Mouse (Mus musculus): Measurements from ENCODE around the gene 4931428F04Rik. TPM values are rescaled to one million over a fixed set of nuclear protein-coding genes. Genes with fewer than 3 reads are reported as not detected.

4931428F04Rik gene
- polyA plus RNA-seq, 1 experiment from 2014 or later, result 0.65 TPM

GRCm38 (mm10) chr8:105297511-105298192, 8.0 kb upstream of the 4931428F04Rik start, which contains the start of gene E2f4:
TSS of gene E2f4 (plus strand) at chr8:105297663.
- Histone ChIP-seq H3K36me3 (replicated peaks; ENCODE audit: insufficient read depth, low read length) (peaks cover 37% of the 10 kb centered on the region), H3K9ac (replicated peaks) (peak within 1 kb of the TSS; percentile 97), H3K27ac (ENCODE audit: low read depth) (peak within 1 kb of the TSS; percentile 84), H3K4me1 (ENCODE audit: insufficient read depth) (peaks cover 40% of the 10 kb centered on the region), H3K4me3 (ENCODE audit: low read depth, low read length) (peak within 1 kb of the TSS; percentile 94), H3K9me3 (ENCODE audit: low read length) (no peaks in the 10 kb centered on the region), H3K27me3 (ENCODE audit: insufficient read depth, low read length) (no peaks in the 10 kb centered on the region), H3K4me2 (ENCODE audit: low read depth, low read length) (peak within 1 kb of the TSS; percentile 90)
- TF ChIP-seq EP300 (IDR thresholded peaks at IDR 0.05; ENCODE audit: low read depth) (no peak), CTCF (IDR thresholded peaks at IDR 0.05; ENCODE audit: low read depth) (0 out of 2 replicates have a peak, but pooled peaks have one; percentile 1)
- WGBS (ENCODE audit: insufficient replicate concordance), result under 1% methylated on average over 58 of the region's 58 CpGs
- ATAC-seq (peak; percentile 81), DNase-seq (peak; percentile 95)

- H3K4me1 ChIP-seq (ENCODE audit: insufficient read depth), result peaks cover 32% of the 10 kb centered on the region
- ATAC-seq (no peak), DNase-seq (no peak)
- no peaks in the 10 kb centered on the region for H3K27me3 ChIP-seq (ENCODE audit: insufficient read depth, low read length)
- TF ChIP-seq EP300 (IDR thresholded peaks at IDR 0.05; ENCODE audit: low read depth) (no peak), CTCF (IDR thresholded peaks at IDR 0.05; ENCODE audit: low read depth) (no peak)
- H3K4me3 ChIP-seq (ENCODE audit: low read depth, low read length), result peak within 1 kb of the TSS; percentile 94
- H3K9me3 ChIP-seq (ENCODE audit: low read length), result no peaks in the 10 kb centered on the region
- peaks cover 22% of the 10 kb centered on the region for H3K36me3 ChIP-seq (replicated peaks; ENCODE audit: insufficient read depth, low read length)
- peak within 1 kb of the TSS; percentile 90 for H3K4me2 ChIP-seq (ENCODE audit: low read depth, low read length)
- 36% methylated on average over 11 of the region's 11 CpGs for WGBS (ENCODE audit: insufficient replicate concordance)
- H3K9ac ChIP-seq (replicated peaks), result no peak within 1 kb of the TSS; the same call in 1 of the 2 replicates
- H3K27ac ChIP-seq (ENCODE audit: low read depth), result peak within 1 kb of the TSS; percentile 84
These were observed 6.4 kb upstream of the 4931428F04Rik start, which contains the start of gene Exoc3l for GRCm38 (mm10) chr8:105295895-105296573. TSS of gene Exoc3l (minus strand) at chr8:105296101.

DNA sequence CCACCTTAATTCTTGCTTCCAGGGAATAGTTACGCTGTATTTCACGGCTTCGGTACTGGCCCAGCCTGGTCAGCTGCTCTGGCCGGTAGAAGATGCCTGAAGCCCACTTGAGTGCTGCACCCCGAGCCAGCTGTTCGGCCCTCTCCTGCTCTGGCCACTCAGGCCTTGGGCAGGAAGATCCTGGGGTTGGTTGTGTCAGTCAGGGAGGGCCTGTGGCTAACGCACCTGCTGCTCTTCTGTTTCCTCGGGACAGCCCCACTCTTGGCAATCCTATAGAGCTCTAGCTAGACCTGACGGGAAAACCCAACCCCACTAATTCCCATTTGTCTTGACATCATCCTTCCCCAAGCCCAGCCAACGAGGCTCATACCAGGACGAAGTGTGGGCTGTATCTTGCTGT, 5.6 kb upstream of the 4931428F04Rik start:
- Histone ChIP-seq H3K27ac (ENCODE audit: low read depth) (peak overlapping the region; percentile 37; the same call in 1 of the 2 replicates), H3K4me2 (ENCODE audit: low read depth, low read length) (peak overlapping the region; percentile 34), H3K9me3 (ENCODE audit: low read length) (no peaks in the 10 kb centered on the region), H3K36me3 (replicated peaks; ENCODE audit: insufficient read depth, low read length) (peaks cover 14% of the 10 kb centered on the region), H3K4me3 (ENCODE audit: low read depth, low read length) (peak overlapping the region; percentile 16; the same call in 1 of the 2 replicates), H3K27me3 (ENCODE audit: insufficient read depth, low read length) (peaks cover 5% of the 10 kb centered on the region), H3K9ac (replicated peaks) (no peak overlapping the region; the same call in 1 of the 2 replicates), H3K4me1 (ENCODE audit: insufficient read depth) (peaks cover 37% of the 10 kb centered on the region)
- DNase-seq (no peak), ATAC-seq (no peak)
- WGBS (ENCODE audit: insufficient replicate concordance), result 65% methylated on average over 11 of the region's 11 CpGs
- TF ChIP-seq EP300 (IDR thresholded peaks at IDR 0.05; ENCODE audit: low read depth) (no peak), CTCF (IDR thresholded peaks at IDR 0.05; ENCODE audit: low read depth) (no peak)

DNA sequence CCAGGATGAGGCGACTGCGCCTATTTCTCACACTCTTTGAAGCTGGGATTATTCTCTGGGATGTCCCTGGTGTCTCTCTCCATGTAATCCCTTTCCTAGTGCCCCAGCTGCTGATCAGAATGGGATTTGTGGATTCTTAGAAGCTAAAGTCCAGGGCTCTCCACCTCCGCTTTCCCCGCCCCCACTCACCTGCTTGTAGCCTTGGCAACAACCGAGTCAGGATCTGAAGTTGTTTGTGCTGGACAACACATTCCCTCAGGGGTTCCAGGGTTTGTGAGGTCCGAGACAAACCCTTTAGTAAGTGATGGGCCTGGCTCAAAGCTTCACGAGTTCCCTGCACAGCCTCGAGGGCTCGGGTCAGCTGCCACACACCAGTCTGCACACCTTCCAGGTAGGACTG, 5.1 kb upstream of the 4931428F04Rik start:
- no peak for ATAC-seq
- H3K4me2 ChIP-seq (ENCODE audit: low read depth, low read length), result peak overlapping the region; percentile 34
- H3K4me3 ChIP-seq (ENCODE audit: low read depth, low read length), result no peak overlapping the region

DNA sequence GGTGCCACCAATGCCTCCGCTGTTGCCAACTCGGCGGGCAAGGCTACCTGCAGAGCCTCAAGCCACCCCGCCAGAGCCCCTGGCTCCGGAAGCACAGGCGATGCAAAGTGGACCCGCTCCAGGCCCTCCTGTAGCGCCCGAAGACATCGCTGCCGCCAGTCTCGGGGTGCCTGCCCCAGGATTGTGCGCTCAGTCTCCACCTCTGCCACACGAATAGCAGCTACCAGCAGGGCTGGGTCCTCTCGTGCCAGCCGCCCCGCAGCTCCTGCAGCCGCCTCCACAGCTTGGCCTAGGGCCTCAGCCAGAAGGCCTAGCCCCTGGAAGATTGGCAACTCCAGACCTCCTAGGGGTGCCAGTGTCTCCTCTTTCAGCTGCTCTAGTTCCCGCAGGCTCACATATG, 3.7 kb upstream of the 4931428F04Rik start:
- peaks cover 11% of the 10 kb centered on the region for H3K27me3 ChIP-seq (ENCODE audit: insufficient read depth, low read length)
- no peak overlapping the region for H3K4me3 ChIP-seq (ENCODE audit: low read depth, low read length)
- H3K9ac ChIP-seq (replicated peaks), result no peak overlapping the region

More for the DNA sequence above, 5.1 kb upstream of the 4931428F04Rik start:
- TF ChIP-seq EP300 (IDR thresholded peaks at IDR 0.05; ENCODE audit: low read depth) (no peak), CTCF (IDR thresholded peaks at IDR 0.05; ENCODE audit: low read depth) (no peak)
- no peak overlapping the region for H3K9ac ChIP-seq (replicated peaks)
- H3K27me3 ChIP-seq (ENCODE audit: insufficient read depth, low read length), result peaks cover 10% of the 10 kb centered on the region
- WGBS (ENCODE audit: insufficient replicate concordance), result 72% methylated on average over 9 of the region's 9 CpGs
- H3K36me3 ChIP-seq (replicated peaks; ENCODE audit: insufficient read depth, low read length), result peaks cover 9% of the 10 kb centered on the region
- H3K27ac ChIP-seq (ENCODE audit: low read depth), result no peak overlapping the region
- peaks cover 41% of the 10 kb centered on the region for H3K4me1 ChIP-seq (ENCODE audit: insufficient read depth)
- DNase-seq, result no peak
- H3K9me3 ChIP-seq (ENCODE audit: low read length), result no peaks in the 10 kb centered on the region

GRCm38 (mm10) chr8:105292471-105292870, 2.8 kb upstream of the 4931428F04Rik start:
- ATAC-seq (no peak), DNase-seq (no peak)
- no peak overlapping the region for H3K27ac ChIP-seq (ENCODE audit: low read depth)
- H3K4me3 ChIP-seq (ENCODE audit: low read depth, low read length), result no peak overlapping the region
- no peaks in the 10 kb centered on the region for H3K36me3 ChIP-seq (replicated peaks; ENCODE audit: insufficient read depth, low read length)
- no peak for TF ChIP-seq CTCF (IDR thresholded peaks at IDR 0.05; ENCODE audit: low read depth)
- TF ChIP-seq EP300 (IDR thresholded peaks at IDR 0.05; ENCODE audit: low read depth), result no peak
- WGBS (ENCODE audit: insufficient replicate concordance), result 71% methylated on average over 7 of the region's 7 CpGs
- H3K27me3 ChIP-seq (ENCODE audit: insufficient read depth, low read length), result peaks cover 11% of the 10 kb centered on the region
- H3K4me1 ChIP-seq (ENCODE audit: insufficient read depth), result peaks cover 36% of the 10 kb centered on the region
- no peaks in the 10 kb centered on the region for H3K9me3 ChIP-seq (ENCODE audit: low read length)
- no peak overlapping the region for H3K9ac ChIP-seq (replicated peaks)
- H3K4me2 ChIP-seq (ENCODE audit: low read depth, low read length), result no peak overlapping the region

More for the DNA sequence above, 3.7 kb upstream of the 4931428F04Rik start:
- H3K36me3 ChIP-seq (replicated peaks; ENCODE audit: insufficient read depth, low read length), result no peaks in the 10 kb centered on the region; the same call in 1 of the 2 replicates
- H3K27ac ChIP-seq (ENCODE audit: low read depth), result no peak overlapping the region
- no peak overlapping the region for H3K4me2 ChIP-seq (ENCODE audit: low read depth, low read length)
- H3K9me3 ChIP-seq (ENCODE audit: low read length), result no peaks in the 10 kb centered on the region
- ATAC-seq (no peak), DNase-seq (no peak)
- 67% methylated on average over 19 of the region's 19 CpGs for WGBS (ENCODE audit: insufficient replicate concordance)
- no peak for TF ChIP-seq CTCF (IDR thresholded peaks at IDR 0.05; ENCODE audit: low read depth)
- TF ChIP-seq EP300 (IDR thresholded peaks at IDR 0.05; ENCODE audit: low read depth), result no peak
- H3K4me1 ChIP-seq (ENCODE audit: insufficient read depth), result peaks cover 39% of the 10 kb centered on the region

Data from liver, postnatal 0 days (tissue).